Mouse (Mus musculus) spleen, postnatal 36 days (tissue): ENCODE measurements around the gene Trim27.

Source experiments
- DNase-seq, 2 experiments: peaks; one replicate each; pipeline ENCODE4 v3.0.0; 2022; ENCODE audit warnings: low spot score in 2 of 2, mixed read lengths in 1 of 2

Gene Trim27

DNA sequence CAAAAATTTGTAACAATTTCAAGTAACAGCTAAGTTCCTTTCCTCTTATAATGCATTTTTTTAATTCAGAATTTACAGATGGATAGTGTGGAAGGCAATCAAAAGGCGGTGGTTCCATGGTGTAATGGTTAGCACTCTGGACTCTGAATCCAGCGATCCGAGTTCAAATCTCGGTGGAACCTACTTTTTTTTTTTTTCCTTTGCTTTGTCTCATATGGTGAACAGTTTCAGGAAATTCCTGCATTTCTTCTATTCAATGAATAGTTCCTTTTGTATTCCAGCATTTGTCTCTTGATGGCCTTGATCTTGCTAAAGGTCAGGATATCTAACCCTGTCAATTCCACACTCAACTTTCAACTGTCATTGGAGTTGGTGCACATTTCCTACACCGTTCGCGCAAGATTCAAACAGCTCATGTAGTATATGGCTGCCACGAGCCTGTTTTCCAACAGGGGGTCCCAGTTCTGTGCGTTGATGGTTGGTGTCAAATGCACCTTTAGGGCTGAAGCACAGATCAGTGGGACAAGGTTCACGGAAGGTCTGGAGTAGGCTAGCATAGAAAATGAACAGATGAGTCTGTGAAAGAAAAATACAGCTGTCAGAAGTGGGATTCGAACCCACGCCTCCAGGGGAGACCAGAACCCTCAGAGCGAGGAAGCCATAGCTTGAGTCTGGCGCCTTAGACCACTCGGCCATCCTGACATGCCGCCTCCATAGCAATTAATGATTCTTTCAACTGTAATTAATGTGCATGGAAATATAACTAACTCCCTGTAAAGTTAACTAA lies 6.8 kb upstream of the Trim27 start:
- peak in 1 of 2 experiments; percentile 63 for DNase-seq

GRCm38 (mm10) chr13:21173072-21173471 lies 6.2 kb upstream of the Trim27 start:
- DNase-seq, result no peak

DNA sequence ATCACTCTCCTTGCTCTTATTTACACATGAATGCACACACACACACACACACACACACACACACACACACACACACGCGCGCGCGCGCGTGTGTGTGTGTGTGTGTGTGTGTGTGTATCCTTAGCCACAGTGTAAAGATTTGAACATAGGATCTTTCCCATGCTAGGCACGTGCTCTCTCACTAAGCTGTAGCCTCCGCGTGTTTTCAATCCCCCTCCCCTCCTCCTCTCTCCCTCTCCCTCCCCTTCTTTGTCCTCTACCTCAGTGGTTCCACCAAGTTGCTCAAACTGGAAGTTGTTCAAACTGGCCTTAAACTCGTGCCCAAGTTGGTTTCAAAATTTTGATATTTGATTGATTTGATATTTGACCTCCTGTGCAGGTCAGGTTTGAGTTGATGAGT lies 2.5 kb upstream of the Trim27 start:
- no peak for DNase-seq

- no peak for DNase-seq
These were observed 1.6 kb upstream of the Trim27 start for GRCm38 (mm10) chr13:21177657-21178056.

GRCm38 (mm10) chr13:21178364-21178763 lies 881 bp upstream of the Trim27 start:
- no peak for DNase-seq

DNA sequence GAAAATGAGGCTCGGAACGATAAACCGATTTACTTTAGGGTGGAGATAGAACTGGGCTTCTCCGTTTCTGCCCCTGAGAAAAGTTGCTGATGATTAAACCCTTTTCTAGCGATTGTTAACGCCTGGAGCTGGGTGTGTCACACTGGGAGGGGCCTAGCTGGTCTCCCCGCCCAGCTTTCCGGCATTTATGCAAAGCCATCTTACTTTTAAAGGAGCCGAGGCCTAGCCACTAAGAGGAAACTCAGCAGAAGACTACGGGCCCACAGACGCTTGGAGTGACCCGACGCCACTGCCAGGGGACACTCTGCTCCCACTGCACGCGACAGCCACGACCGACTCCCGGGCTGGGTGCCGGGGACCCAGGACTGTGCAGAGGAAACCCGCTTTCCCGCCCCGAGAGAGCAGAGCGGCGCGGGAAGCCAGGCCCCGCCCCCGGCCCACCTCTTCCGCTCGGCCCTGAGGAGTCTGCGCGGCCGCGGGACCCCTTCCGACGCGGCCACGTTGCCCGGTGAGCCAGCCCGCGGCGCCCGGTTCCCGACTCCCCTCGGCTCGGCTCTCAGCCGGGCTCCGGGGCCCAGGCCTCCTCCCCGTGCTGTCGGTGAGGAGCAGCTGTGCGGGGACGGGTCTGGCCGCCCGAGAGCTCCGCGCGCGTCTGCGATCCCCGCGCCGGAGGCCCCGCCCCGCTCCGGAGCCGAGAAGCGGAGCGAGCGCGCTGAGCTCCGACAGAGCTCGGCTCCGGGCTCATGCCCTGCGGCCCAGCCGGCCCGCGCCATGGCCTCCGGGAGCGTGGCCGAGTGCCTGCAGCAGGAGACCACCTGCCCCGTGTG lies 692 bp downstream of the Trim27 start:
- peak; percentile 88 to 92 for DNase-seq

DNA sequence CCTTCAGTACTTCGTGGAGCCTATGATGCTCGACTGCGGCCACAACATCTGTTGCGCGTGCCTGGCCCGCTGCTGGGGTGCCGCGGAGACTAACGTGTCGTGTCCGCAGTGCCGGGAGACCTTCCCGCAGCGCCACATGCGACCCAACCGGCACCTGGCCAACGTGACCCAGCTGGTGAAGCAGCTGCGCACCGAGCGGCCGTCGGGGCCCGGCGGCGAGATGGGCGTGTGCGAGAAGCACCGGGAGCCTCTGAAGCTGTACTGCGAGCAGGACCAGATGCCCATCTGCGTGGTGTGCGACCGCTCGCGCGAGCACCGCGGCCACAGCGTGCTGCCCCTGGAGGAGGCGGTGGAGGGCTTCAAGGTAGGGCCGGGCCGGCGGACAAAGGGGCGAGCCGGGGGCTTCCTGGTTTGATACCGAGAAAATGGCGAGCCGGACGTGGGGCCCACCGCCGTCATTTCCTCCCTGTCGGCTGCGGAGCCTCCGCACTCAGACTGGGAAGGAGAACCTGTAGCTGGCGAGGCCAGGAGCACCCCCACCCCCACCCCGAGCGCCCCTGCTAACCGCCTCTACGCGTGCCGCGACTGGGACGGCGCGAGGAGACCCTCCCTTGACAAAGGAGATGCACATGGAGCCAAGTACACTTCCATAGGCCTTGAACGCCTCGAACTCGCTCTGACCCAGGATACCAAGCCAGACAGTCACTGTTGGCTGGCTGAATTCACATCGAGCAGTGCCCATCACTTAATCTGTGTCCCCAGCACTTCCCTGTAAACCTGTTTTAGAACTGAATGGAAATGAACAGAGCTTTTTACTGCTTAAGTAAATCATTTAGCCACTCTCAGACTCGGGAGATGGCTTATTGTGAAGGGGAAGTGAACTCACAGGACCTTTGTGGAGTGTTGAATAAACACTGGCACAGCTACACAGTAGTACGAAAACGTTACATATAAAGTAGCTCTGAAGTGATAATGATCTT lies 1.6 kb downstream of the Trim27 start:
- DNase-seq, result peak; percentile 72

- DNase-seq, result no peak
These were observed 2.8 kb downstream of the Trim27 start for GRCm38 (mm10) chr13:21181996-21182395.

DNA sequence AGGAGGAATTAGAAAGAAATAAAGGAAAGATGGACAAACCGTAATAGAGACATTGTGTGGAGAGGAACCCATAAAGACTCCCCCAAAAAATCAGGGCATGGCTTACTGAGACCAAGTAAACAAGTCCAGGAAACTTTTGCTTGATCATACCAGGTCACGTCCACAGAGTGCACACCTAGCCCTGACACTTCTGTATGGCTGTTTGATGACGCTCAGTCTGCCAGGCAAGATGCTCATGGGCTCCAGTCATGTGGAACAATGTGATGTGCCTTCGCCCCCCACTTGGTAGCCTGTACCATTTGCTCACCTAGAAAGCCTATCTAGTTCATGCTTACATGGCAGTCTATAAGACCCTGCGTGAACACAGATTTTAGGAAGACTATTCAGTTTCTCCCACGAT lies 3.8 kb downstream of the Trim27 start:
- DNase-seq, result no peak

DNA sequence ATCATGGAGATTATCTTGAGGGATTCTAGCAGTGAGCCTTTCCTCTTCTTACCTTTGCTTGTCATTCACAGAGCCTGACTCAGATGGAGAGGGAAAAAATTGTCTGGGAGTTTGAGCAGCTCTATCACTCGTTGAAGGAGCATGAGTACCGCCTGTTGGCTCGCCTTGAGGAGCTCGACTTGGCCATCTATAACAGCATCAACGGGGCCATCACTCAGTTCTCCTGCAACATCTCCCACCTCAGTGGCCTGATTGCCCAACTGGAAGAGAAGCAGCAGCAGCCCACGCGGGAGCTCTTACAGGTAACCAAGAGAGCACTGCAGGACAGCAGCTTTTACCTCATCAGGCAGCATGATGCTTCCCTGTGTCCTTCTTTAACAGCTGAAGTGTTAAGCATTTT lies 4.4 kb downstream of the Trim27 start:
- DNase-seq, result no peak

DNA sequence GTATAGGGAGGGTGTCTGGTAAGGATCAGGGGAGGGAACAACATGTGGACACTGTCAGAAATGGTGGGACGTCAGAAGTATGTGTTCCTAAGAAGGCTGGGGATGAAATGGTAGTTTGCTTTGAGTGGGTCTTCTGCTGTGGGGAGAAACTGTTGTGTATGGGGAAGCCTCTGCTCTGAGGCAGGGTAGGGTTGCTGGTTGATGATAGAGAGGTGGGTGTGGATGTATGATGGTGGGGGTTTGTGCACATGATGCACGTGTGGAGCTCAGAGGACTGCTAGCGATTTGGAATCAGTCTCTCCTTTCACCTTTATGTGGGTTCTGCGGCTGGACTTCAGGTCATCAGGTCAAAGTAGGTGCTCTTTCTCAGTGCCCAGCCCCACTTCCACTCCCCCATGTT lies 6.3 kb downstream of the Trim27 start:
- DNase-seq, result no peak

- DNase-seq, result no peak
These were observed 16.4 kb downstream of the Trim27 start for GRCm38 (mm10) chr13:21195406-21196228.

DNA sequence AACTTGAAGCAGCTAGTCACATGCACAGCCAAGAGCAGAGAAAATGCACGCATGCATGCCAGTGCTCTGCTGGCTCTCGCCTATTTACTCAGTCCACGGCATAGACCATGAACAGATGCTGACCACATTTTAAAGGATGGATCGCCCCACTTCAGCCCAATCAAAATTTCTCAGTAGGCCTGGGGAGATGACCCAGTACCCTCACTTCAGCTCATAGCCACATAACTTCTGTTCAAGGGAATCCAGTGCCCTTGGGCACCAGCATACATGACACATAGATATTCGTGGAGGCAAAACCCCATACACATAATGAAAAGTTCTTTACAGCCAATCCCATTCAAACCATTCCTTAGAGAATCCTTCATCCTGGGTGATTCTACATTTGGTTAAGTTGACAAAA lies 18.5 kb downstream of the Trim27 start:
- DNase-seq, result no peak

- DNase-seq, result no peak
These were observed 19.1 kb downstream of the Trim27 start for GRCm38 (mm10) chr13:21198313-21198712.

DNA sequence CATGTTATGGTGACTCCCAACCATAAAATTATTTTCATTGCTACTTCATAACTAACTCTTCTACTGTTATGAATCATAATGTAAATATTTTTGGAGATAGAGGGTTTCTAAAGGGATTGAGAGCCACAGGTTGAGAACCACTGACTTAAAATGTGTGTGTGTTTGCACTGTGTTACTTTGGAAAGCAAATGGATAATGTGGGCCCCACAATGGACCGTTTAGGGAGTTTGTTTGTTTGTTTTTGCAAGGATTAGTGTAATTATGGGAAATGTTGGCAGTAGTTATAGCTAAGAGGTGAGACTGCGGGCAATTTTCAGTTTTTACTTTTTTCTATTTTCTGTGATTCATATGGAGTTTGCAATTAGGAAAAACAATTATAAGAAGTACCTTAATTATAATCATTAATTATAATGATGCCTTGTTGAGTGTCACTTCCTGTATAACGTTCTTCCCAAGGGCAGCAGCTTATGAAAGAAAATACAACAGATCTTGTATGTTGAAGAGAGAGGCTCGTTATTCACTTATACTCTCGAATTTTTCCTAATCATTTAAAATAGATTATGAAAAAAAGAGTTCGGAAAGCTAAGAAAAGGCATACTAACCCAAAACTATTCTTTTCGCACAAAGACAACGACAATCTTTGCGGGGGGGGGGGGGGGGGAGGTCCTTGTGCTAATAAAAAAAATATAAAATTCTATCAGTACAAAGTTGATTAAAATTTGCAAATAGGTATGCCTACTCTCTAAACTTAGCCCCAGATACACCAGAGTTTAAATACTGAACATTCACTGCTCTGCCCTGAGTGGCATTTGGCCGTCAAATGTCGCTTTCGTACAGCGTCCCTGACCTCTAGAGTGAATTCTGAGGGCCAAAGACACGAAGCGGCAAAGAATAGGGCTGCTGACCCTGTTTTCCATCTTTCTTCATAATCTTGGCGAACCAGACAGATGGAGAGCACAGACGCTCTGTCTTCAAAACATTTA lies 20.1 kb downstream of the Trim27 start:
- peak in 1 of 2 experiments; percentile 5 for DNase-seq

- DNase-seq, result peak; percentile 85 to 86
These were observed 21.1 kb downstream of the Trim27 start for GRCm38 (mm10) chr13:21200043-21200999.

DNA sequence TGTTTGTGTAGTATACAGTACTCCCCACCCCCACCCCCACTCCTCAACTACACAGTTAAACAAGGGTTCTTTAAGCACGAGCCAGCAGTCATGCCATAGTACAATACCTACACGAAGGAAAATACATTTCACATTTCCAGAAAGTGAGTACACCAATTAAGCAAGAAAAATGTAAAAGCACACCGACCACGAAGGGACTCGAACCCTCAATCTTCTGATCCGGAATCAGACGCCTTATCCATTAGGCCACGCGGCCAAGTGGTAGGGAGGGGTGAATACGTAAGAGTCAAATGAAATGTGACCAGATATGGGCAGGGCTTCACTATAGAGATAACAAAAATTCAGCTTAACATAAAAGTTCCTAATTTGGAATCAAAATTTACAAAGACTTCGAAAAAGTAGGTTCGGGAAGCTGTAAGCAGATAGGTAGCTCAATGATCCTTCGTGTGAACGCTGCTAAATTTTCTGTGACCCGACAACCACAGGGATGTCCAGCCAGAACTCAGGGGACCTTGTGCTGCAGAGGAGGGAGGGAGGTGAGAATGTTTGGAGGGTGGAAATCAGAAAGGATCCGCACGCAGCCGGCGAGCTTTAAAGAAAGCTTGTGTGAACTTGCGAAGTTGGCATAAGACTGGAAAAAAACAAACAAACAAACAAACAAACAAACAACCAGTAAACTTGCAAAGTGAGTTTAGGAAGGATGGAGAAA lies 36.2 kb downstream of the Trim27 start:
- peak; percentile 7 to 27 for DNase-seq

DNA sequence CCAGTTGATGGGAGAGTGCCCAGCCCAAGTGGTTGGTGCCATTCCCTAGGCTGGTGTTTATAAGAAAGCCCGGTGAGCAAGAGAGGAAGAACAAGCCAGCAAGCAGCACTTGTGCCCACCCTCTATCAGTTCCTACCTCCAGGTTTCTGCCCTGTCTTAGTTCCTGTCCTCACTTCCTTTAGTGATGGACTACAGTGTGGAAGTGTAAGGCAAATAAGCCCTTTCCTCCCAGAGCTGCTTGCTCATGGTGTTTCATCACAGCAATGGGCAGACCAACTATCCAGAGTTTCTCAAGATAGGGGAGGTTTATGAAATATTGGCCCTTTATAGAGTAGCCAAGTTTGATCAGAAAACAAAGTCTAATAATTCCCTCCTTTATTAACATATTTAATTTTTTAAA lies 37.5 kb downstream of the Trim27 start:
- no peak for DNase-seq
